Mouse (Mus musculus) MEL (cell line): ENCODE results near the gene Agpat4. TPM values are rescaled to one million over a fixed set of nuclear protein-coding genes. Genes with fewer than 3 reads are reported as not detected.

ENCODE experiments used
- DNase-seq: peaks from one replicate; pipeline ENCODE4 v3.0.0; 2011; ENCODE audit warnings: low read depth, low spot score
- H3K27ac ChIP-seq: 2 replicates; pipeline ENCODE4 v1.5.1; 2012; ENCODE audit warnings: low read depth, mild to moderate bottlenecking, control low read depth, low read length, moderate library complexity; ENCODE audit not compliant: control insufficient read depth
- H3K27me3 ChIP-seq, 2 experiments: fragments of 150-350 bp in 1 of 2; sonication (generic) in 1 of 2; 2 replicates each; pipeline ENCODE4 v1.6.1; 2012; ENCODE audit warnings: low read length in 2 of 2, mild to moderate bottlenecking in 2 of 2, improper control_type of control experiment in 1 of 2, moderate library complexity in 1 of 2; ENCODE audit not compliant: insufficient read depth in 2 of 2, control insufficient read depth in 1 of 2
- H3K36me3 ChIP-seq, 2 experiments: 2 replicates each; pipeline ENCODE4 v1.6.1; 2012 to 2014; ENCODE audit warnings: low read length in 2 of 2, improper control_type of control experiment in 1 of 2, inconsistent platforms in 1 of 2, mild to moderate bottlenecking in 1 of 2; ENCODE audit not compliant: insufficient read depth in 2 of 2, control insufficient read depth in 1 of 2
- H3K4me1 ChIP-seq, 2 experiments: fragments of 150-350 bp in 1 of 2; sonication (generic) in 1 of 2; 2 replicates each; pipeline ENCODE4 v1.6.1; 2012; ENCODE audit warnings: low read length in 2 of 2, improper control_type of control experiment in 1 of 2, mild to moderate bottlenecking in 1 of 2; ENCODE audit not compliant: insufficient read depth in 2 of 2, control insufficient read depth in 1 of 2
- H3K4me3 ChIP-seq, 2 experiments: fragments of 150-350 bp in 1 of 2; sonication (generic) in 1 of 2; 2 replicates each; pipeline ENCODE4 v1.5.1; 2012; ENCODE audit warnings: low read depth in 2 of 2, low read length in 2 of 2, mild to moderate bottlenecking in 2 of 2, moderate library complexity in 2 of 2, control low read depth in 1 of 2, improper control_type of control experiment in 1 of 2; ENCODE audit not compliant: control insufficient read depth in 1 of 2, insufficient read depth in 1 of 2
- H3K79me2 ChIP-seq: 2 replicates; pipeline ENCODE4 v1.6.1; 2012; ENCODE audit warnings: mild to moderate bottlenecking, low read length, moderate library complexity; ENCODE audit not compliant: control insufficient read depth, poor library complexity, insufficient read depth
- H3K9ac ChIP-seq: 2 replicates; pipeline ENCODE4 v1.6.1; 2012; ENCODE audit warnings: low read depth, mild to moderate bottlenecking, control low read depth, low read length, moderate library complexity; ENCODE audit not compliant: control insufficient read depth, poor library complexity, severe bottlenecking
- H3K9me3 ChIP-seq: fragments of 150-350 bp; sonication (generic); replicated peaks from 2 replicates; pipeline ENCODE4 v1.6.1; 2012; ENCODE audit warnings: mild to moderate bottlenecking, low read length, improper control_type of control experiment, moderate library complexity; ENCODE audit not compliant: insufficient read depth
- CHD1 ChIP-seq: IDR thresholded peaks from 2 replicates; pipeline ENCODE4 v1.6.1; 2012; ENCODE audit warnings: low read depth, mild to moderate bottlenecking, inconsistent platforms, low read length, improper control_type of control experiment
- E2F4 ChIP-seq: IDR thresholded peaks from 2 replicates; pipeline ENCODE4 v1.6.1; 2011; ENCODE audit warnings: low read depth, low read length, improper control_type of control experiment, borderline replicate concordance
- EP300 ChIP-seq, 2 experiments: IDR thresholded peaks; 2 replicates each; pipeline ENCODE4 v1.6.1; 2011; ENCODE audit warnings: improper control_type of control experiment in 2 of 2, low read length in 2 of 2, low read depth in 1 of 2, mild to moderate bottlenecking in 1 of 2
- ETS1 ChIP-seq: IDR thresholded peaks from 2 replicates; pipeline ENCODE4 v1.6.1; 2012; ENCODE audit warnings: low read depth, mild to moderate bottlenecking, inconsistent platforms, low read length, improper control_type of control experiment, moderate library complexity
- HCFC1 ChIP-seq: IDR thresholded peaks from 2 replicates; pipeline ENCODE4 v1.6.1; 2012; ENCODE audit warnings: low read depth, mild to moderate bottlenecking, inconsistent platforms, low read length, improper control_type of control experiment, moderate library complexity
- MEF2A ChIP-seq: IDR thresholded peaks from 2 replicates; pipeline ENCODE4 v1.6.1; 2014; ENCODE audit warnings: low read depth, mild to moderate bottlenecking, inconsistent platforms, low read length, improper control_type of control experiment; ENCODE audit not compliant: poor library complexity, insufficient replicate concordance, severe bottlenecking; ENCODE audit errors: extremely low read depth
- MYC ChIP-seq: IDR thresholded peaks from 2 replicates; pipeline ENCODE4 v1.6.1; 2011; ENCODE audit warnings: low read depth, mild to moderate bottlenecking, low read length, improper control_type of control experiment, moderate library complexity
- NRF1 ChIP-seq: IDR thresholded peaks from 2 replicates; pipeline ENCODE4 v1.6.1; 2014; ENCODE audit warnings: low read depth, mild to moderate bottlenecking, inconsistent platforms, low read length, improper control_type of control experiment, moderate library complexity; ENCODE audit not compliant: poor library complexity, insufficient read depth, severe bottlenecking
- POLR2A ChIP-seq, 2 experiments: IDR thresholded peaks; 2 replicates each; pipeline ENCODE4 v1.6.1; 2011 to 2012; ENCODE audit warnings: low read length in 2 of 2, mild to moderate bottlenecking in 2 of 2, control low read depth in 1 of 2, improper control_type of control experiment in 1 of 2, low read depth in 1 of 2, moderate library complexity in 1 of 2; ENCODE audit not compliant: control insufficient read depth in 1 of 2, insufficient read depth in 1 of 2, poor library complexity in 1 of 2
- POLR2AphosphoS5 ChIP-seq: IDR thresholded peaks from 2 replicates; pipeline ENCODE4 v1.6.1; 2012; ENCODE audit warnings: low read depth, borderline replicate concordance, mild to moderate bottlenecking, inconsistent platforms, low read length, moderate library complexity, mixed read lengths
- RAD21 ChIP-seq: IDR thresholded peaks from 2 replicates; pipeline ENCODE4 v1.6.1; 2011; ENCODE audit warnings: mild to moderate bottlenecking, low read depth, low read length, improper control_type of control experiment
- RCOR1 ChIP-seq: IDR thresholded peaks from 2 replicates; pipeline ENCODE4 v1.6.1; 2012; ENCODE audit warnings: low read depth, mild to moderate bottlenecking, inconsistent platforms, low read length, improper control_type of control experiment
- SMC3 ChIP-seq: IDR thresholded peaks from 2 replicates; pipeline ENCODE4 v1.6.1; 2011; ENCODE audit warnings: low read depth, low read length, improper control_type of control experiment
- TBP ChIP-seq: IDR thresholded peaks from 2 replicates; pipeline ENCODE4 v1.8.0; 2011; ENCODE audit warnings: low read depth, low read length, improper control_type of control experiment
- TCF12 ChIP-seq: IDR thresholded peaks from 2 replicates; pipeline ENCODE4 v1.6.1; 2014; ENCODE audit warnings: low read depth, mild to moderate bottlenecking, inconsistent platforms, low read length, improper control_type of control experiment, moderate library complexity
- USF2 ChIP-seq, 2 experiments: IDR thresholded peaks; 2 replicates each; pipeline ENCODE4 v1.6.1; 2011 to 2012; ENCODE audit warnings: improper control_type of control experiment in 2 of 2, low read length in 2 of 2, borderline replicate concordance in 1 of 2, inconsistent platforms in 1 of 2, low read depth in 1 of 2, mild to moderate bottlenecking in 1 of 2; ENCODE audit not compliant: insufficient read depth in 1 of 2
- ZC3H11A ChIP-seq: IDR thresholded peaks from 2 replicates; pipeline ENCODE4 v1.6.1; 2012; ENCODE audit warnings: low read depth, mild to moderate bottlenecking, inconsistent platforms, low read length, improper control_type of control experiment
- ZKSCAN1 ChIP-seq: IDR thresholded peaks from 2 replicates; pipeline ENCODE4 v1.6.1; 2012; ENCODE audit warnings: low read depth, mild to moderate bottlenecking, inconsistent platforms, low read length, improper control_type of control experiment, moderate library complexity
- ZNF384 ChIP-seq: IDR thresholded peaks from 2 replicates; pipeline ENCODE4 v1.6.1; 2012; ENCODE audit warnings: low read depth, mild to moderate bottlenecking, inconsistent platforms, low read length, improper control_type of control experiment
- polyA plus RNA-seq, 2 experiments: library from polyadenylated mRNA; stranded (reverse) in 1 of 2; unstranded in 1 of 2; fragments of >175 nt in 1 of 2; fragments of >200 nt in 1 of 2; gene quantifications; 2 replicates each; pipeline versions ENCODE4 v1.2.1 to v1.2.4; 2012; ENCODE audit warnings: low replicate concordance in 2 of 2, low read depth in 1 of 2; ENCODE audit not compliant: insufficient read length in 2 of 2, insufficient read depth in 1 of 2, missing spikeins in 1 of 2
- total RNA-seq: library from RNA; depleted of rRNA; stranded (reverse); fragments of 300-350 nt; gene quantifications from 2 replicates; pipeline ENCODE4 v1.2.3, GENCODE M21; 2012

Gene Agpat4
- total and polyA plus RNA-seq, 3 experiments: 3.3 to 9.3 TPM; not detected in 1

- TF ChIP-seq HCFC1: no peak
- TF ChIP-seq EP300 (IDR thresholded peaks at IDR 0.05; ENCODE audit: low read depth in 1 of 2, low read length in 2 of 2): no peak
- TF ChIP-seq MEF2A: no peak
- no peak for TF ChIP-seq SMC3
- no peak for TF ChIP-seq ZKSCAN1
- TF ChIP-seq MYC: no peak
- TF ChIP-seq POLR2A (IDR thresholded peaks at IDR 0.05; ENCODE audit: control insufficient read depth in 1 of 2, insufficient read depth in 1 of 2, low read depth in 1 of 2, low read length in 2 of 2, poor library complexity in 1 of 2): no peak
- TF ChIP-seq RCOR1: no peak
- no peak for TF ChIP-seq E2F4
- Histone ChIP-seq H3K36me3 (no peaks in the 10 kb centered on the region), H3K9ac (no peak overlapping the region)
Observed at GRCm38 (mm10) chr17:12106255-12106654, 12.2 kb upstream of the Agpat4 start.

DNA sequence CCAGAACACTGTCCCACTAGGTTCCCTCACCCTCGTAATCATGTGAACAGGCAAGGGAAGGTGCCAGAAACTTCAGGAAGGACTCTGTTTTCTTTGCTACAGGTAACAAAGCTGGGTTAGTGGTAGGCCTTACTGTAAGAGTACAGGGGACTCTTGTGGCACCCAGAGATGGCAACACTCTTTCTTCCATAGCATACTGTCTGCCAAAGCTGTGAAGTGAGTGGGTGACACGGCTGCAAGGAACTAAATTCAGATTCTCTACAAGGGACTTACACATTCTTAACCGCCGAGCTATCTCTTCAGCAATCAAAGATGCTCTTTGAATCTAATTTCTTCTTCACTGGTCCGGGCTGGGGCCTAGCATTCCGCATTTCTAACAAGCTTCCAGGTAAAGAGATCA, 4.9 kb upstream of the Agpat4 start:
- no peak overlapping the region for H3K4me3 ChIP-seq
- H3K79me2 ChIP-seq: no peaks in the 10 kb centered on the region
- DNase-seq: no peak
- H3K27me3 ChIP-seq: no peaks in the 10 kb centered on the region
- no peaks in the 10 kb centered on the region for H3K4me1 ChIP-seq
- H3K9me3 ChIP-seq: no peaks in the 10 kb centered on the region
- no peak overlapping the region for H3K27ac ChIP-seq
- no peak overlapping the region for H3K9ac ChIP-seq
- TF ChIP-seq ETS1: no peak
- TF ChIP-seq TBP: no peak
- no peak for TF ChIP-seq MEF2A
- no peak for TF ChIP-seq USF2 (IDR thresholded peaks at IDR 0.05; ENCODE audit: borderline replicate concordance in 1 of 2, insufficient read depth in 1 of 2, low read depth in 1 of 2, low read length in 2 of 2)
- no peak for TF ChIP-seq ZNF384
- TF ChIP-seq RAD21: no peak
- no peak for TF ChIP-seq TCF12
- TF ChIP-seq CHD1: no peak
- no peak for TF ChIP-seq NRF1
- TF ChIP-seq POLR2AphosphoS5: no peak
- no peak for TF ChIP-seq ZC3H11A
- no peaks in the 10 kb centered on the region for H3K36me3 ChIP-seq

More at GRCm38 (mm10) chr17:12106255-12106654, 12.2 kb upstream of the Agpat4 start:
- Histone ChIP-seq H3K9me3 (no peaks in the 10 kb centered on the region), H3K4me1 (no peaks in the 10 kb centered on the region), H3K27me3 (no peaks in the 10 kb centered on the region), H3K27ac (no peak overlapping the region), H3K4me3 (no peak overlapping the region), H3K79me2 (no peaks in the 10 kb centered on the region)
- DNase-seq: no peak
